Comparison of ENCODE assay signal across 30 mouse cellular contexts in the genomic region with DNA sequence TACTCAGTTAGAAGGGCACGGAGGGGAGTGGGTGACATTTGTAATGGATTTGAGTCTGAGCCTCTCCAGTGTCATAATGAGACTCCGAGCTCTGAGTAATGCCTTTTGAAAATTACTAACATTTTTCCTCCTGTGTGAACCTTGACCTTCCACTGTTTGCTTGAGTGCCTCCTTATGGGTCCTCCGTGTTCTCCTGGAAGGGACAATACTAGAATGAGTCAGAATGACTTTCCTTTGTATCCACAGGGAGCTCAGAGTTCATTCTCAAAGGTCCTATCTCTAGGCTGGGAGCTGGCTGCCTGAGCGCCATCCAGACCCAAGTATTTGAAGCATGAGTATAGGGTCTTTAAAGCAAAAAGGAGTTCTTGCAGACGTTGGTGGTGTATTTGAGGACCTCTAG. TPM values are rescaled to one million over a fixed set of nuclear protein-coding genes. Genes with fewer than 3 reads are reported as not detected.
DNase-seq lines count a peak whose midpoint lies in the region; ATAC-seq and TF ChIP-seq lines count a peak whose summit lies in the region.
"Had no signal": no experiment of that assay in that cellular context is flagged by ENCODE, and none has a peak within 500 bp of the region (broad histone marks: within the 10 kb centered on the region; RNA-seq: fewer than 3 reads in every experiment).

No protein-coding gene starts in this region.

- ATAC-seq in stomach, embryonic 15.5 days (ENCODE audit: insufficient read depth, low FRiP score, low read depth): peak; percentile 22; the same call in 1 of the 2 replicates
- ATAC-seq: liver, postnatal 0 days had no signal

- no peak overlapping the region for H3K9ac ChIP-seq in stomach, embryonic 15.5 days
- H3K9ac ChIP-seq: embryonic facial prominence, embryonic 12.5 days; heart, embryonic 13.5 days; hindbrain, embryonic 14.5 days; kidney, embryonic 15.5 days; limb, embryonic 13.5 days; liver, postnatal 0 days; midbrain, embryonic 12.5 days; neural tube, embryonic 12.5 days had no signal

- H3K4me1 ChIP-seq in stomach, embryonic 15.5 days: no peaks in the 10 kb centered on the region
- H3K4me1 ChIP-seq: embryonic facial prominence, embryonic 12.5 days; heart, embryonic 13.5 days; kidney, embryonic 15.5 days; limb, embryonic 13.5 days; midbrain, embryonic 12.5 days; neural tube, embryonic 12.5 days had no signal

- H3K9me3 ChIP-seq in stomach, embryonic 15.5 days: no peaks in the 10 kb centered on the region
- H3K9me3 ChIP-seq: embryonic facial prominence, embryonic 12.5 days; forebrain, embryonic 10.5 days; G1E; heart, embryonic 13.5 days; kidney, embryonic 15.5 days; limb, embryonic 13.5 days; midbrain, embryonic 12.5 days; neural tube, embryonic 12.5 days had no signal

- intact Hi-C loops in left cerebral cortex, adult 2 months (cut with DNase I): no loop called here

- H3K4me3 ChIP-seq in left cerebral cortex, adult 2 months: no peak overlapping the region
- H3K4me3 ChIP-seq in stomach, embryonic 15.5 days (replicated peaks): no peak overlapping the region
- H3K4me3 ChIP-seq in layer of hippocampus, adult 2 months: no peak overlapping the region
- H3K4me3 ChIP-seq: embryonic facial prominence, embryonic 12.5 days; forebrain, embryonic 10.5 days; gastrocnemius, adult 2 months; heart, adult 2 months; heart, embryonic 13.5 days; kidney, embryonic 15.5 days; limb, embryonic 13.5 days; midbrain, embryonic 12.5 days; myocyte; neural tube, embryonic 12.5 days had no signal

- peak overlapping the region; percentile 78; the same call in 1 of the 2 replicates for H3K27ac ChIP-seq in left cerebral cortex, adult 2 months
- no peak overlapping the region for H3K27ac ChIP-seq in stomach, embryonic 15.5 days
- no peak overlapping the region for H3K27ac ChIP-seq in layer of hippocampus, adult 2 months
- H3K27ac ChIP-seq: embryonic facial prominence, embryonic 12.5 days; forebrain, embryonic 10.5 days; gastrocnemius, adult 2 months; heart, adult 2 months; heart, embryonic 13.5 days; hindbrain, embryonic 14.5 days; kidney, embryonic 15.5 days; limb, embryonic 13.5 days; midbrain, embryonic 12.5 days; neural tube, embryonic 12.5 days had no signal

- no peak for TF ChIP-seq CTCF in left cerebral cortex, adult 2 months (IDR thresholded peaks at IDR 0.05)
- TF ChIP-seq CTCF in layer of hippocampus, adult 2 months (conservative IDR thresholded peaks at IDR 0.05): no peak

- H3K36me3 ChIP-seq in stomach, embryonic 15.5 days: no peaks in the 10 kb centered on the region
- H3K36me3 ChIP-seq: embryonic facial prominence, embryonic 12.5 days; forebrain, embryonic 10.5 days; G1E; heart, embryonic 13.5 days; kidney, embryonic 15.5 days; limb, embryonic 13.5 days; midbrain, embryonic 12.5 days; neural tube, embryonic 12.5 days had no signal

- H3K27me3 ChIP-seq in stomach, embryonic 15.5 days (replicated peaks): no peaks in the 10 kb centered on the region
- H3K27me3 ChIP-seq: embryonic facial prominence, embryonic 12.5 days; heart, embryonic 13.5 days; kidney, embryonic 15.5 days; limb, embryonic 13.5 days; midbrain, embryonic 12.5 days; neural tube, embryonic 12.5 days had no signal

- H3K4me2 ChIP-seq in stomach, embryonic 15.5 days: no peak overlapping the region
- H3K4me2 ChIP-seq: embryonic facial prominence, embryonic 12.5 days; heart, embryonic 13.5 days; hindbrain, embryonic 14.5 days; kidney, embryonic 15.5 days; limb, embryonic 13.5 days; liver, embryonic 11.5 days; midbrain, embryonic 12.5 days; neural tube, embryonic 12.5 days had no signal

- DNase-seq in adrenal gland, adult 2 months: peak; percentile 3
- no peak for DNase-seq in adrenal gland, postnatal 14 days
- DNase-seq in left cerebral cortex, adult 2 months (ENCODE audit: extremely low spot score in 1 of 2, low spot score in 2 of 2): no peak
- DNase-seq in left cerebral cortex, adult 8-10 months (ENCODE audit: low spot score in 2 of 2): no peak
- no peak for DNase-seq in layer of hippocampus, adult 2 months (ENCODE audit: low spot score in 2 of 2)
- DNase-seq in T-cell, adult 2 months (ENCODE audit: low spot score): no peak
- DNase-seq: adrenal gland, adult 8-10 months; cerebellum, adult 11 months; cerebellum, adult 9-10 months; cerebellum, postnatal 36 days; embryo, embryonic 11 days; gastrocnemius, adult 2 months; gastrocnemius, postnatal 36 days; heart, adult 2 months; heart, postnatal 10 days; liver, postnatal 0 days; lung, postnatal 36 days; thymus, postnatal 25 days had no signal

- 60% methylated on average over 5 of the region's 5 CpGs for WGBS in stomach, embryonic 15.5 days

RNA-seq across cellular contexts. Expression of gene Samd13, which starts 32.9 kb away (rescaled TPM):
- total RNA-seq in adrenal gland, adult 2 months (2021): under 1 TPM; 0.55 to 0.93 TPM
- not detected in 2 replicates for polyA plus RNA-seq in adrenal gland, adult 2 months (2012; rRNA removed)
- total RNA-seq in adrenal gland, postnatal 14 days (2021): 0.82 and 0.83 TPM in 2 replicates
- total RNA-seq in left cerebral cortex, adult 2 months (2021): under 1 TPM; 0.28 to 0.45 TPM
- total RNA-seq in left cerebral cortex, adult 8-10 months (2022): under 1 TPM; 0.23 to 0.49 (median 0.45) TPM
- 0.67 and 0.86 TPM in 2 replicates for polyA plus RNA-seq in stomach, embryonic 15.5 days (2015; fragmentation: Nextera tagmentation; extraction: Ambion mirVana)
- under 1 TPM; 0.72 to 0.86 TPM for total RNA-seq in layer of hippocampus, adult 2 months (2021)
- polyA plus RNA-seq: liver, postnatal 0 days; myocyte had no signal
